Mouse (Mus musculus) testis, adult 2 months (tissue): ENCODE measurements around the gene Cyfip1.

Experiments
- CTCF ChIP-seq: fragments of 200-500 bp; IDR thresholded peaks from 2 replicates; pipeline ENCODE4 v1.5.1; 2012; ENCODE audit warnings: low read depth, mild to moderate bottlenecking, inconsistent platforms, low read length, moderate library complexity; ENCODE audit not compliant: control insufficient read depth, insufficient read depth, insufficient replicate concordance
- POLR2A ChIP-seq: fragments of 200-500 bp; IDR thresholded peaks from 2 replicates; pipeline ENCODE4 v1.6.1; 2012; ENCODE audit warnings: low read depth, mild to moderate bottlenecking, inconsistent platforms, low read length, moderate library complexity; ENCODE audit not compliant: control insufficient read depth

- TF ChIP-seq CTCF (no peak), POLR2A (no peak)
These were observed 119.0 kb downstream of the Cyfip1 start for GRCm38 (mm10) chr7:55960506-55960905.
